Mouse (Mus musculus) midbrain, embryonic 16.5 days (tissue): Measurements from ENCODE around the gene Aak1. TPM values are rescaled to one million over a fixed set of nuclear protein-coding genes. Genes with fewer than 3 reads are reported as not detected.
"Not testable (repeated sequence)": the region's sequence is repeated elsewhere in the genome, so short reads cannot be mapped to it uniquely, and the experiment has no call there.

ENCODE experiments used
- ATAC-seq: fragments of 200-750 bp; cut with Nextera tagmentation; 2 replicates; pipeline ENCODE4 v1.8.0; 2017; ENCODE audit warnings: moderate TSS enrichment
- H3K27ac ChIP-seq: fragments of 300-500 bp; sonication (generic); 2 replicates; pipeline ENCODE4 v1.5.1; 2014; ENCODE audit warnings: mild to moderate bottlenecking, low read length, mixed read lengths
- H3K27me3 ChIP-seq: fragments of 300-500 bp; sonication (generic); 2 replicates; pipeline ENCODE4 v1.6.1; 2014; ENCODE audit warnings: low read depth, low read length, mixed read lengths; ENCODE audit not compliant: control insufficient read depth, insufficient read depth
- H3K36me3 ChIP-seq: fragments of 300-500 bp; sonication (generic); 2 replicates; pipeline ENCODE4 v1.6.1; 2014; ENCODE audit warnings: mild to moderate bottlenecking, low read length, moderate library complexity, mixed read lengths; ENCODE audit not compliant: control insufficient read depth, insufficient read depth
- H3K4me1 ChIP-seq: fragments of 300-500 bp; sonication (generic); 2 replicates; pipeline ENCODE4 v1.6.1; 2014; ENCODE audit warnings: mild to moderate bottlenecking, low read length, mixed read lengths; ENCODE audit not compliant: control insufficient read depth, insufficient read depth
- H3K4me2 ChIP-seq: fragments of 300-500 bp; sonication (generic); 2 replicates; pipeline ENCODE4 v1.6.1; 2014; ENCODE audit warnings: mild to moderate bottlenecking, low read length, mixed read lengths
- H3K4me3 ChIP-seq: fragments of 300-500 bp; sonication (generic); 2 replicates; pipeline ENCODE4 v1.5.1; 2014; ENCODE audit warnings: low read depth, mild to moderate bottlenecking, low read length, moderate library complexity, mixed read lengths
- H3K9ac ChIP-seq: fragments of 300-500 bp; sonication (generic); 2 replicates; pipeline ENCODE4 v1.6.1; 2014; ENCODE audit warnings: low read depth, low read length, mixed read lengths
- H3K9me3 ChIP-seq: fragments of 300-500 bp; sonication (generic); replicated peaks from 2 replicates; pipeline ENCODE4 v1.6.1; 2014; ENCODE audit warnings: mild to moderate bottlenecking, low read length, mixed read lengths; ENCODE audit not compliant: control insufficient read depth, poor library complexity, severe bottlenecking
- WGBS: fragments of 180-500 bp; shearing (Covaris S2); extraction: QIAGEN DNeasy Blood & Tissue Kit; methylation state at CpG from one replicate; pipeline ENCODE4 v1.1.7; 2014; 5-methylcytosine and 5-hydroxymethylcytosine counted together
- polyA plus RNA-seq: library from polyadenylated mRNA; unstranded; fragments of >200 nt; fragmentation: Nextera tagmentation; extraction: Ambion mirVana; gene quantifications from 2 replicates; pipeline ENCODE4 v1.2.1, GENCODE M21; 2015

Gene Aak1
- polyA plus RNA-seq, 1 experiment from 2014 or later: 44.6 TPM

- Histone ChIP-seq H3K9ac (no peak overlapping the region), H3K27me3 (no peaks in the 10 kb centered on the region), H3K4me3 (no peak overlapping the region), H3K4me1 (no peaks in the 10 kb centered on the region), H3K9me3 (no peaks in the 10 kb centered on the region), H3K36me3 (no peaks in the 10 kb centered on the region), H3K27ac (no peak overlapping the region), H3K4me2 (no peak overlapping the region)
- no peak for ATAC-seq
- WGBS: 97% methylated on average over 10 of the region's 10 CpGs
Measured at GRCm38 (mm10) chr6:86871783-86872182, 22.5 kb downstream of the Aak1 start.

- no peak overlapping the region for H3K27ac ChIP-seq
Measured at GRCm38 (mm10) chr6:86874711-86875375, 25.5 kb downstream of the Aak1 start.

DNA sequence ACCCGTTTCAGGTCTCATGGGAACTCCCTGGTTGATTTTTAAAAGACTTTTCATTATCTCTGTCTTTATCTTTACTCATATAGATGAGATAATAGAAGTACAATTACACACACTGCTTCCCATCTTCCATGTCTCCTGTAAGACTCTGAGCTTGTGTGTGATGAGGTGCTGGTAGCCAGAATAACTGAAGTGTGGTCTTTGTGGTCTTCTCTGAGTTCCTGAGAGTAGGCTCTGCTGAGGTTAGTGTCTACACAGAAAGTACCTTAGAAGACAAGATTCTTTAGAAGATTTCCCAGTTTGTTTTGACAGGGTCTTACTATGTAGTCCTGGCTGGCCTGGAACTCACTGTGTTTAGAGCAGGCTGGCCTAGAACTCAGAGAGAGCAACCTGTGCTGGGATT lies 27.1 kb downstream of the Aak1 start:
- Histone ChIP-seq H3K27me3 (no peaks in the 10 kb centered on the region), H3K4me3 (no peak overlapping the region), H3K9me3 (no peaks in the 10 kb centered on the region), H3K27ac (no peak overlapping the region), H3K4me1 (no peaks in the 10 kb centered on the region), H3K4me2 (no peak overlapping the region), H3K36me3 (no peaks in the 10 kb centered on the region), H3K9ac (no peak overlapping the region)
- ATAC-seq: no peak
- WGBS: 0% methylated on average over 1 of the region's 1 CpGs

More at GRCm38 (mm10) chr6:86874711-86875375, 25.5 kb downstream of the Aak1 start:
- Histone ChIP-seq H3K9ac (no peak overlapping the region), H3K4me2 (no peak overlapping the region), H3K4me3 (no peak overlapping the region), H3K27me3 (no peaks in the 10 kb centered on the region), H3K36me3 (no peaks in the 10 kb centered on the region), H3K4me1 (no peaks in the 10 kb centered on the region), H3K9me3 (no peaks in the 10 kb centered on the region)
- ATAC-seq: no peak
- WGBS: 85% methylated on average over 6 of the region's 6 CpGs

DNA sequence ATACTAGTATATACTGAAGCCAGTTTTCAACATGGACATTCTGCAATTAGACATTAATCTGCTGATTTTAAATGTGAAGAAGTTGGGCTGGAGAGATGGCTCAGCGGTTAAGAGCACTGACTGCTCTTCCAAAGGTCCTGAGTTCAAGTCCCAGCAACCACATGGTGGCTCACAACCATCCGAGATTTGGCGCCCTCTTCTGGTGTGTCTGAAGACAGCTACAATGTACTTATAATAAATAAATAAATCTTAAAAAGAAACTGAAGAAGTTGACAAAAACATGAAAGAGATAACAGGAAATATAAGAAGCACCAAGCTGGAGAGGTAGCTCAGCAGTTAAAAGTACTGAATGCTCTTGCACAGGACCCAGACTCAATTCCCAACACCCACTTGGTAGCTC lies 29.3 kb downstream of the Aak1 start:
- H3K4me3 ChIP-seq, H3K36me3 ChIP-seq, H3K4me2 ChIP-seq, H3K9me3 ChIP-seq, ATAC-seq, H3K4me1 ChIP-seq, H3K27ac ChIP-seq, H3K27me3 ChIP-seq, H3K9ac ChIP-seq: not testable (repeated sequence)
- 89% methylated on average over 3 of the region's 3 CpGs for WGBS

DNA sequence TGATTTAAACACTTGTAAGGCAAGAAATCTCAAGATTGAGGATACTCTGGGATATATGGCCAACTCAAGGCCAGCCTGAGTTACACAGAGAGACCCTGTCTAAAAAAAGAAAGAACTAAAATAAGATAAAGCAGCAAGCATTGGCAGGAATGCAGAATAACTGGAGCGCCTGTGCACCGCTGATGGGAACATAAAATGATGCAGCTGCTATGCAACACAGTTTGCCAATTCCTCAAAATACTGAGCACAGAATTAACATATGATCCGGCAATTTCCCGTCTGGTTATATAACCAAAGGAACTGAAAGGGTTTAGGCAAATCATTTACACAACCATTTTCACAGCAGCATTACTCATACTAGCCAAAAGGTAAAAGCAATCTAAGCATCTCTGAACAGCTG lies 30.0 kb downstream of the Aak1 start:
- Histone ChIP-seq H3K36me3 (no peaks in the 10 kb centered on the region), H3K4me2 (no peak overlapping the region), H3K4me1 (no peaks in the 10 kb centered on the region), H3K27me3 (no peaks in the 10 kb centered on the region), H3K27ac (no peak overlapping the region), H3K4me3 (no peak overlapping the region), H3K9me3 (no peaks in the 10 kb centered on the region), H3K9ac (no peak overlapping the region)
- no peak for ATAC-seq
- 88% methylated on average over 4 of the region's 4 CpGs for WGBS

DNA sequence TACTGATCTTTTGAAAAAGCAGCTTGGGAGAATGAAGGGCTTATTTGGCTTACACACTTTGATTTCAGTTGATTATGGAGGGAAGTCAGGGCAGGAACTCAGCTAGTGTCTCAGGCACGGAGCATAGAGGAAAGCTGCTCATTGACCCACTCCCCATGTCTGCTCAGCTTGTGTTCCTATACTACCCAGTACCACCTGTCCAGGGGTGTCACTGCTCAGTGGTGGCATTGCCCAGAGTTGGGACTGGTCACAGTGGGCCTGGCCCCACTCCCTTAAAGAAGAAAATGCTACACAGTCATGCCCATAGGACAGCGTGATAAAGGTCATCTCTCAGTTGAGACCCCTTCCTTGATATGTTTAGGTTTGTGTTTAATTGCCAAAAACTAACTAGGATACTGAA lies 34.9 kb downstream of the Aak1 start:
- 84% methylated on average over 2 of the region's 2 CpGs for WGBS
- Histone ChIP-seq H3K27ac (no peak overlapping the region), H3K4me3 (no peak overlapping the region), H3K27me3 (no peaks in the 10 kb centered on the region), H3K36me3 (no peaks in the 10 kb centered on the region), H3K4me2 (no peak overlapping the region), H3K9me3 (no peaks in the 10 kb centered on the region), H3K4me1 (peaks cover 16% of the 10 kb centered on the region), H3K9ac (no peak overlapping the region)
- no peak for ATAC-seq

DNA sequence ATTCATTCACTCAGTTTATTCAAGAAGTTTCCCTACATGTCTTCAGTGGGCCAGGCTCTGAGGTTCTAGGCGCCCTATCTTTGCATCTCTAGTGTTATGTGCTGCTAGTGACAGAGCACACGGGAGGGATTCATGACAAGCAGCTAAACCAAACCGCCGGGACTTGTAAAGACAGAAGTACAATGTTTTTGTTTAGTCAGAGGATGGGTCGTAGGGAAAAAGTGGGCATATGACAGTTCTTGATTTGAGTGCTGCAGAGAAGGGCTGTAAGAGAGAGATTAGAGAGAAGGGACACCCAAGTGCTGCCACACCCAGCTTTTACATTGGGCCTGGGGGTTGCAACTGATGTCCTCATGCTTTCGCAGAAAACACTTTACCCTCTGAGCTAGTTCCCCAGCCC lies 35.4 kb downstream of the Aak1 start:
- H3K4me3 ChIP-seq: no peak overlapping the region
- no peak overlapping the region for H3K4me2 ChIP-seq
- no peaks in the 10 kb centered on the region for H3K27me3 ChIP-seq
- H3K27ac ChIP-seq: no peak overlapping the region
- 88% methylated on average over 6 of the region's 6 CpGs for WGBS
- peaks cover 16% of the 10 kb centered on the region for H3K4me1 ChIP-seq
- H3K9ac ChIP-seq: no peak overlapping the region
- no peak for ATAC-seq
- H3K36me3 ChIP-seq: no peaks in the 10 kb centered on the region
- no peaks in the 10 kb centered on the region for H3K9me3 ChIP-seq

DNA sequence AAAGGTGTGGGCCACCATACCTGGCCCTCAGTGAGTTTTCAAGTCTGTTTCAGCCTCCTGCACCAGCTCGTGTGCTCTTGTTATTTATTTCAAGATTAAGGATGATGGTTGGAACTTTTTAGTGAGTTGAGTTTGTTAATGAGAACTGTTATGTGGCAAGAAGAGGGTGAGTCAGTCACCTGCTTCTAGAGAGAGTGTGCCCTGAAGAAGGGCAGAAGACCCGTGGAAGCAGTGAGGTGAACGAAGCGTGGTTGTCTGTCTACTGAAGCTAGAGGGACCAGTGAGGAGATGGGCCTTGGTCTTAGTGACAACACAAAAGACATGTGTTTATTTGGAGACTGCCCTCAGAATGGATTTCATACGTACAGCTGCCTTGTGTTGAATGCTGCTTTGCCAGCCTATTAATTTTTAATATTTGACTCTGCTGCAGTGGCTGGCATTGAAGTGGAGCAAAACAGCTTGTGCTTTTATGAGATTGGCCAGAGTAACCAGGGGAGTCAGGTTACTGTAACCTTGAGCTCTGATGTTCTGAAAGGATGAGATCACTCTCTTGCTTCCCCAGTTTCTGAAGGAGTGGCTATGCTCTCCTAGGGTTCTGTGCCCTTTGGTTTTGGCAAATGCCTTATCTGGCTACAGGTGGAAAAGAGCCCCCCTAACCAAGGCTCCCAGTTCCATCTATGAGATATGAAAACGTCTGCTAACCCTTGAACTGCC lies 36.7 kb downstream of the Aak1 start:
- WGBS: 72% methylated on average over 6 of the region's 6 CpGs
- Histone ChIP-seq H3K4me2 (no peak overlapping the region), H3K4me1 (peaks cover 16% of the 10 kb centered on the region), H3K27ac (peak overlapping the region; percentile 35; the same call in 1 of the 2 replicates), H3K4me3 (no peak overlapping the region), H3K36me3 (no peaks in the 10 kb centered on the region), H3K9ac (no peak overlapping the region), H3K27me3 (no peaks in the 10 kb centered on the region), H3K9me3 (no peaks in the 10 kb centered on the region)
- no peak for ATAC-seq

DNA sequence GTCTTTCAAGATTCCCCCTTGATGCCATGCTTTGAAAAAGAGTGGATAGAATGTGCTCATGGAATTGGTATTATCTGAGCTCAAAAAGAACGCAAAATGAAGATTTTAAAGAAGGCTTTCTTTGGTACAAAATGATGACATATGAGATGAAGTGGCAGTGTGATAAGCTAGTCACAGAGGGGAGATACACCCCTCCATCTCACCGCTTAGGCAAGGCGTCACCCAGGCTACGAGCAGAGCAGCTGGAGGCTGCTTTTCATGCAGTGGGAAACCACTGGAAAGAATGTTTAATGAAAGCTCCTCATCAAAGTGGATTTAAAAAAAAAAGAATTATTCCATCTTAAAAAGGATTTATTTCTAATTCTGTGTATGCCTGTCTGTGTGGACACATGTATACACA lies 37.5 kb downstream of the Aak1 start:
- Histone ChIP-seq H3K36me3 (no peaks in the 10 kb centered on the region), H3K9ac (no peak overlapping the region), H3K4me3 (no peak overlapping the region), H3K4me2 (no peak overlapping the region), H3K27me3 (no peaks in the 10 kb centered on the region), H3K27ac (no peak overlapping the region), H3K4me1 (peaks cover 16% of the 10 kb centered on the region), H3K9me3 (no peaks in the 10 kb centered on the region)
- peak; percentile 56; the same call in 1 of the 2 replicates for ATAC-seq
- 56% methylated on average over 4 of the region's 4 CpGs for WGBS
